Mouse (Mus musculus) kidney, postnatal 10 days (tissue): Measurements from ENCODE around the gene Rccd1.

Experiments
- DNase-seq: peaks from one replicate; pipeline ENCODE4 v3.0.0; 2021; ENCODE audit warnings: mixed read lengths

Rccd1 gene

DNA sequence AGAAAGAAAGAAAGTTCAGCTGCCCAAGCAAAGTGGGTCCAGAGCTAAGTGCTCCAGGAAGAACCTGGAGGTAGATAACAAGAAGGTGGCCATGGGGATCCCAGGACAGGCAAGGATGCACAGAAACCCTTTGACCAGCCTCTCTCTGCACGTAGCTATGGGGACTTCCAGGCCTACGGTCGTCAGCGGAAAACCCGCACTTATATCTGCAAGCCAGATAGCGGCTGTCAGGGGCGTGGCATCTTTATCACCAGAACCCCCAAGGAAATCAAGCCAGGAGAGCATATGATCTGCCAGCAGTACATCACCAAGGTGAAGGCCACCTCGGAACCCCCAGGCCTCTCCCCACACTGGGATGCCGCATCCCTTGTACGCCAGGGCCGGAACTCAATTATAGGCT lies 71.4 kb downstream of the Rccd1 start:
- DNase-seq: no peak

DNA sequence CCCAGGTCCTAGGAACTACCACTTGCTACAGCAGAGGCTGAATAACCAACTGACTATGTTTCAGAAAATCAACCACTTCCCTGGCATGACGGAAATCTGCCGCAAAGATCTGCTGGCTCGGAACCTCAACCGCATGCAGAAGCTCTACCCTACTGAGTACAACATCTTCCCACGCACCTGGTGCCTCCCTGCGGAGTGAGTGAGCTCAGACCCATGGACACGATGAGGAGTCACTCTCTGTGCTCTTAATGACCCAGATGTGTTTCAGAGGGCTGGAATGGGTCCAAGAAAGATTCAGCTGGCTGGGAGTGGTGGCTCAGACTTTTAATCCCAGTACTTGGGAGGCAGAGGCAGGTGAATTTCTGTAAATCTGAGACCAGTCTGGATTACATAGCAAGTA lies 71.8 kb downstream of the Rccd1 start:
- DNase-seq: no peak

DNA sequence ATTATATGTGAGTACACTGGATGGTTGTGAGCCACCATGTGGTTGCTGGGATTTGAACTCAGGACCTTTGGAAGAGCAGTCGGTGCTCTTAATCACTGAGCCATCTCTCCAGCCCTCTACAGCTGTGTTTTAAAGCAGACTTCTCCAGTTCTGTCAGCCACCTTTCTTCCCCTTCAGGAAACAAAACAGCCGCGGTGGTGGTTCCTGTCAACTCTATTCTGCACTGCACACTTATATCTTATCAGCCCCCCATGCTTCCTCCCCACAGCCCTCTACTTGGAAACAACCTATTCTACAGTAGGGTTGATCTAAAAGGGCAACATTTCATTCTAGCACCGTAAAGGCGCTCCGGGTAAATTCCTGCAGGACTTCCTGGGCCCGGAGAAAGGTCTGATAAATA lies 77.4 kb downstream of the Rccd1 start:
- DNase-seq: no peak

DNA sequence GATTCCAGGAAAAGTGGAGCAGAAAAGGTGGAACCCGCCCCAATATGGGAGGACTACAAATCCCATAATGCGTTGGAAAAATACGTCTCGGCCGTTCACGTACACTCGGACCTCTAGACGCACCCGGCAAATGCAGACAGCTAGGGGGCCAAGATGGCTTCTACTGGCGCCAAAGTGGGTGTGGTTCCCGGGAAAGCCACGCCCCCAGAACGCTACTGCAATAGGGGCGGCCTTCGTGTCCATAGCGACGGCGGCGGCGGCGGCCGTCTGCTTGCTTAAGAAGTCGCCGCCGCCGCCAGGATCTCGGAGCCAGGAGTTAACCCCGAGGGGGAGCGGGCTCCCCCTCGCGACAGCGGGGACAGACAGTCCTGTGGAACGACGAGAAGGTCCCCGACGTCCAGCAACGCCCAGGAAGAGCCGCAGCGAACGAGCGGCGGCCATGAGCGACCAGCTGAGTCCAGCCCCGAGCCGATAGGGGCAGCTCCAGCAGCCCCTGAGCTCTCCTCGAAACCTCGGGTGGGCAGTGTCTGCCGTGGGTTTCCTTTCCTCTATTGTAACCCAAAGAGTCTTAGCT lies 78.0 kb downstream of the Rccd1 start, which contains the start of gene Ttll13:
Gene Ttll13 (plus strand): TSS at position 229 of the 574 bp plus-strand sequence.
- DNase-seq: peak; percentile 99

DNA sequence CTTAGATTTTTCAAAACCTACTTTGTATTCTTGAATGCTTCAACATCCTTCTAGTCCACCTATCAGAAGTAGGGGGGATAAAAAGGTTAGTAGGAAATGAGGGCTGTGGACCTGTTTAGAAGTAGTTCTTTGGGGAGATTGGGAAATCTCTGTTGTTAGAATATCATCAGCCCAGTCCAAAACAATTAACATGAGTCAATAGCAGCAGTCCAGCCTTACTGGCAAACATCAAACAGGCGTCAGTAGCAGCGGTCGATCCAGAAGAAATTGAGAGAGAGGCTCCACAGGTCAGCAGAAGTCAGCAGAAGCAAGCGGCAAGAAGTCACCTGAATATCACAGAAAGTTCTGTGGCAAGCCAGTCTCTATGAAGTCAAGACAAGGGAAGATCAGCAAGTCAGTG lies 79.4 kb downstream of the Rccd1 start:
- DNase-seq: no peak
